Mouse (Mus musculus) neural tube, embryonic 11.5 days (tissue): ENCODE measurements around the gene Fntb. TPM values are rescaled to one million over a fixed set of nuclear protein-coding genes. Genes with fewer than 3 reads are reported as not detected.

Source experiments
- ATAC-seq: fragments of 200-750 bp; cut with Nextera tagmentation; 2 replicates; pipeline ENCODE4 v1.8.0; 2017; ENCODE audit warnings: moderate number of reproducible peaks, mild to moderate bottlenecking, moderate TSS enrichment, moderate library complexity; ENCODE audit not compliant: insufficient read depth, low FRiP score, low TSS enrichment
- DNase-seq: peaks from one replicate; pipeline ENCODE4 v3.0.0-alpha.2; 2015; ENCODE audit warnings: low spot score
- H3K27ac ChIP-seq: fragments of 300-500 bp; sonication (generic); 2 replicates; pipeline ENCODE4 v1.5.1; 2014; ENCODE audit warnings: low read depth, mild to moderate bottlenecking, low read length
- H3K27me3 ChIP-seq: fragments of 300-500 bp; sonication (generic); 2 replicates; pipeline ENCODE4 v1.6.1; 2014; ENCODE audit warnings: mild to moderate bottlenecking, low read length, mixed read lengths; ENCODE audit not compliant: control insufficient read depth, insufficient read depth
- H3K36me3 ChIP-seq: fragments of 300-500 bp; sonication (generic); 2 replicates; pipeline ENCODE4 v1.6.1; 2014; ENCODE audit warnings: mild to moderate bottlenecking, low read length, moderate library complexity, mixed read lengths; ENCODE audit not compliant: control insufficient read depth, insufficient read depth
- H3K4me1 ChIP-seq: fragments of 300-500 bp; sonication (generic); 2 replicates; pipeline ENCODE4 v1.6.1; 2014; ENCODE audit warnings: low read length, mixed read lengths; ENCODE audit not compliant: control insufficient read depth, insufficient read depth
- H3K4me2 ChIP-seq: fragments of 300-500 bp; sonication (generic); 2 replicates; pipeline ENCODE4 v1.6.1; 2014; ENCODE audit warnings: low read depth, mild to moderate bottlenecking, moderate library complexity
- H3K4me3 ChIP-seq: fragments of 300-500 bp; sonication (generic); 2 replicates; pipeline ENCODE4 v1.5.1; 2014; ENCODE audit warnings: low read depth, low read length
- H3K9ac ChIP-seq: fragments of 300-500 bp; sonication (generic); 2 replicates; pipeline ENCODE4 v1.6.1; 2014; ENCODE audit warnings: mild to moderate bottlenecking, low read length
- H3K9me3 ChIP-seq: fragments of 300-500 bp; sonication (generic); 2 replicates; pipeline ENCODE4 v1.6.1; 2016; ENCODE audit warnings: low read length; ENCODE audit not compliant: control insufficient read depth
- WGBS: fragments of 180-500 bp; shearing (Covaris S2); extraction: QIAGEN DNeasy Blood & Tissue Kit; methylation state at CpG from one replicate; pipeline ENCODE4 v1.1.7; 2014; 5-methylcytosine and 5-hydroxymethylcytosine counted together
- polyA plus RNA-seq: library from polyadenylated mRNA; unstranded; fragments of >200 nt; fragmentation: Nextera tagmentation; extraction: Ambion mirVana; gene quantifications from 2 replicates; pipeline ENCODE4 v1.2.1, GENCODE M21; 2014

The Fntb gene
- polyA plus RNA-seq, 1 experiment from 2014 or later, result 49.3 TPM

GRCm38 (mm10) chr12:76770841-76771500 lies 5.6 kb downstream of the Fntb start:
- Histone ChIP-seq H3K36me3 (no peaks in the 10 kb centered on the region), H3K27ac (no peak overlapping the region), H3K9ac (no peak overlapping the region), H3K4me3 (no peak overlapping the region), H3K4me1 (0 out of 2 replicates have a peak, but pooled peaks cover 4% of the 10 kb centered on the region), H3K4me2 (no peak overlapping the region), H3K27me3 (no peaks in the 10 kb centered on the region), H3K9me3 (no peaks in the 10 kb centered on the region)
- WGBS, result 91% methylated on average over 5 of the region's 5 CpGs
- DNase-seq, result no peak
- ATAC-seq, result no peak

- Histone ChIP-seq H3K4me3 (no peak overlapping the region), H3K9ac (no peak overlapping the region), H3K27ac (no peak overlapping the region), H3K9me3 (no peaks in the 10 kb centered on the region), H3K27me3 (no peaks in the 10 kb centered on the region), H3K4me2 (no peak overlapping the region), H3K36me3 (no peaks in the 10 kb centered on the region), H3K4me1 (no peaks in the 10 kb centered on the region)
- ATAC-seq, result no peak
- DNase-seq, result no peak
- 86% methylated on average over 5 of the region's 5 CpGs for WGBS
Measured at GRCm38 (mm10) chr12:76771540-76771939, 6.2 kb downstream of the Fntb start.

DNA sequence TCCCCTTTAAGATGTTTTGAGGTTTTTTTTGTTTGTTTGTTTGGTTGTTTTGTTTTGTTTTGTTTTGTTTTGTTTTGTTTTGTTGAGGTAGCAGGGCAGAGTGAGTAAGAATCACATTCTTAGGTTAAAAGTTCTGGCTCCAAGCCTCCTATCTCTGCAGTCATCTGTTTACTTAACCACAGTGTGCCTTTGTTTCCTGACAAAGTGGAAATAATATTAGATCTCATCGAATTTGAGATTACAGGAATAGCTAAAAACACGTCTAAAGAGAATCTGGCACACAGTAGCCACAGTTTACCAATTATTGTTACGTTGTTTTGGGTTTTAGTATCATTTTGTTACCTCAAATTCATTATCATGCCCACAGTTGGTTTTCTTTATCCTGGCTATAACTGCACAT lies 9.3 kb downstream of the Fntb start:
- no peaks in the 10 kb centered on the region for H3K4me1 ChIP-seq
- WGBS, result 81% methylated on average over 3 of the region's 3 CpGs
- no peaks in the 10 kb centered on the region for H3K36me3 ChIP-seq
- H3K27ac ChIP-seq, result no peak overlapping the region
- H3K27me3 ChIP-seq, result no peaks in the 10 kb centered on the region
- no peak for DNase-seq
- no peaks in the 10 kb centered on the region for H3K9me3 ChIP-seq
- no peak overlapping the region for H3K4me2 ChIP-seq
- no peak overlapping the region for H3K9ac ChIP-seq
- no peak overlapping the region for H3K4me3 ChIP-seq
- no peak for ATAC-seq

- H3K9me3 ChIP-seq, result no peaks in the 10 kb centered on the region
- no peak overlapping the region for H3K4me2 ChIP-seq
- no peak overlapping the region for H3K4me3 ChIP-seq
- DNase-seq, result no peak
- 49% methylated on average over 4 of the region's 4 CpGs for WGBS
- H3K27me3 ChIP-seq, result no peaks in the 10 kb centered on the region
- H3K9ac ChIP-seq, result no peak overlapping the region
- no peak overlapping the region for H3K27ac ChIP-seq
- H3K4me1 ChIP-seq, result no peaks in the 10 kb centered on the region
- no peak for ATAC-seq
- no peaks in the 10 kb centered on the region for H3K36me3 ChIP-seq
Measured at GRCm38 (mm10) chr12:76775132-76775531, 9.7 kb downstream of the Fntb start.

GRCm38 (mm10) chr12:76776898-76777297 lies 11.5 kb downstream of the Fntb start:
- 91% methylated on average over 5 of the region's 5 CpGs for WGBS
- H3K9ac ChIP-seq, result no peak overlapping the region
- ATAC-seq, result no peak
- no peak overlapping the region for H3K4me3 ChIP-seq
- H3K9me3 ChIP-seq, result no peaks in the 10 kb centered on the region
- no peaks in the 10 kb centered on the region for H3K4me1 ChIP-seq
- no peaks in the 10 kb centered on the region for H3K36me3 ChIP-seq
- no peaks in the 10 kb centered on the region for H3K27me3 ChIP-seq
- no peak overlapping the region for H3K4me2 ChIP-seq
- no peak overlapping the region for H3K27ac ChIP-seq
- no peak for DNase-seq

DNA sequence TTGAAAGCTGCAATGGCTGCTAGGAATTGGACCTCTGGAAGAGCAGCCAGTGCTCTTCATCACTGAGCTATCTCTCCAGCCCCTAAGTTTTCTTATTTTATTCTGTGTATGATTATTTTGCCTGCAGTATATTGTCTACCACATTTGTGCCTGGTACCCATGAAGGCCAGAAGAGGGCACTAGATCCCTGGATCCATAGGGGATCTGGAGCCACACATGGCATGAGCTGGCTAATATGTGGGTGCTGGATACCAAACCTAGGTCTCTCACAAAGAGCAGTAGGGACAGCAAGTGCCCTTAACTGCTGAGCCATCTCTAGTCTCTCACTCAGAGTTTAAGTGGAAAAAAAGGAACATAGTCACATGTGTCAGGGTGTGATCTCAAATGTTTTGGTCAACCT lies 12.5 kb downstream of the Fntb start:
- Histone ChIP-seq H3K27me3 (no peaks in the 10 kb centered on the region), H3K9me3 (no peaks in the 10 kb centered on the region), H3K4me3 (no peak overlapping the region), H3K4me1 (no peaks in the 10 kb centered on the region), H3K36me3 (no peaks in the 10 kb centered on the region), H3K27ac (no peak overlapping the region), H3K9ac (no peak overlapping the region), H3K4me2 (no peak overlapping the region)
- DNase-seq (no peak), ATAC-seq (no peak)

- H3K27me3 ChIP-seq, result no peaks in the 10 kb centered on the region
- no peaks in the 10 kb centered on the region for H3K9me3 ChIP-seq
- no peak overlapping the region for H3K27ac ChIP-seq
- no peaks in the 10 kb centered on the region for H3K36me3 ChIP-seq
- ATAC-seq, result no peak
- WGBS, result 88% methylated on average over 10 of the region's 10 CpGs
- no peaks in the 10 kb centered on the region for H3K4me1 ChIP-seq
- H3K9ac ChIP-seq, result no peak overlapping the region
- H3K4me3 ChIP-seq, result no peak overlapping the region
- DNase-seq, result no peak
- H3K4me2 ChIP-seq, result no peak overlapping the region
Measured at GRCm38 (mm10) chr12:76778305-76779083, 13.1 kb downstream of the Fntb start.

GRCm38 (mm10) chr12:76779951-76780350 lies 14.6 kb downstream of the Fntb start:
- H3K9me3 ChIP-seq, result no peaks in the 10 kb centered on the region
- H3K4me2 ChIP-seq, result no peak overlapping the region
- DNase-seq (no peak), ATAC-seq (no peak)
- H3K36me3 ChIP-seq, result no peaks in the 10 kb centered on the region
- H3K9ac ChIP-seq, result no peak overlapping the region
- no peak overlapping the region for H3K27ac ChIP-seq
- H3K27me3 ChIP-seq, result no peaks in the 10 kb centered on the region
- WGBS, result 82% methylated on average over 5 of the region's 5 CpGs
- no peaks in the 10 kb centered on the region for H3K4me1 ChIP-seq
- no peak overlapping the region for H3K4me3 ChIP-seq
